Mouse (Mus musculus) ovary, adult 18-20 months (tissue): ENCODE measurements around the gene Fam69a.
A peak's percentile ranks its signal among the peaks of the same experiment; 100 is the strongest.
"Not testable (repeated sequence)": the region's sequence is repeated elsewhere in the genome, so short reads cannot be mapped to it uniquely, and the experiment has no call there.

Source experiments
- DNase-seq: peaks from one replicate; pipeline ENCODE4 v3.0.0; 2022; ENCODE audit warnings: low spot score, mixed read lengths

Gene Fam69a

GRCm38 (mm10) chr5:107986967-107987834 lies at the start of gene Fam69a:
Gene Fam69a (minus strand): TSS chr5:107987085.
- DNase-seq = peak; percentile 74

DNA sequence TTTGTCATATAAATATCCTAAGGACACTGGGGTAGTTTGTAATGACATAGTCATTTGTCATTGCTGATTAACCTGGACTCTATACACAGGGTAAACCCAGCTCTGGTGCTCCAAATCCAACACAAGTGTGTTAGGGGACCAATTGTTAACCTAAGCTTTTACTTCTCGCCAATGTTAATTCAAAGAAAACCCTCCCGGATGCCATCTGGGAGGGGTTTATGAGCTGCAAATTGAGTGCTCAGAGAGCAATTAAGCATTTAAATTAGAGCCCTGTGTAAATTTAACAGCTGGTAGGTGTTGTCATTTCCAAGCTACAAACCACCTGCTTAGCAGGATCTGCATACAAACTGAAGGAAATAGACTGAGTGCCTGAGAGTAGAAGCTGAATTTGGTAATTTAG lies 48.6 kb upstream of the Fam69a start:
- DNase-seq = no peak

DNA sequence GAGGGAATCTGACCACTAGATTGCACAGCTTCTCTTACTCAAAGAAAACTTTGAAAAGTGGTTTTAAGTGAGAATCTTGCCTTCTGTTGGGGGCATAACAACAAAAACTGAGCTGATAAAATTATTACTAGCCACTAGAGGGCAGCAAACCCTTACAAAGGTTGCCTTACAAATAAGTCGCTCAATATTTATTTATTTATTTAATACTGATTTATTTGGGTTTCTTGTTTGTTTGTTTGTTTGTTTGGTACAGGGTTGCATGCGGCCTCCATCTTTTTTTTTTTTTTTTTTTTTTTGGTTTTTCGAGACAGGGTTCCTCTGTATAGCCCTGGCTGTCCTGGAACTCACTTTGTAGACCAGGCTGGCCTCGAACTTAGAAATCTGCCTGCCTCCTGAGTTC lies 47.3 kb upstream of the Fam69a start:
- DNase-seq = no peak

- DNase-seq = no peak
These were observed 44.4 kb upstream of the Fam69a start for GRCm38 (mm10) chr5:108031267-108031666.

GRCm38 (mm10) chr5:108029968-108030367 lies 43.1 kb upstream of the Fam69a start:
- no peak for DNase-seq

GRCm38 (mm10) chr5:108028797-108029536 lies 42.1 kb upstream of the Fam69a start:
- not testable (repeated sequence) for DNase-seq

GRCm38 (mm10) chr5:108028230-108028629 lies 41.3 kb upstream of the Fam69a start:
- DNase-seq = no peak

DNA sequence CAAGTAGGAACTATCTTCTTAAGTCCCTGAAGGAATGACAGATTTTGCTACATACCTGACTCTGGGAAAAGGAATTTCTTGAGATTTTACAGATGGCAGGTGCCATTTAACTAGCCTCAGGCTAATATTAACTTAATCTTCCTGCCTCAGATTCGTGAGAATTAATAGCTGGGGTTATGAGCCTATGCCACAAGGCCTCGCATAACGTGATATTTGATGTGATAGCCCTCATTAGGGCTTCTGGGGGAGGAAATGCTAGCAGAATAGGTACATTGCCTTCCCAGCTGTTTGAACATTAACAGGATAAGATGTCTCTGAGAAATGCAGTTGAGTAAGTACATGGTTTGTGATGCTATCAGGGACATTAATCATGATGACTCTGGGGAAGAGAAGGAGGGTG lies 34.5 kb upstream of the Fam69a start:
- no peak for DNase-seq

DNA sequence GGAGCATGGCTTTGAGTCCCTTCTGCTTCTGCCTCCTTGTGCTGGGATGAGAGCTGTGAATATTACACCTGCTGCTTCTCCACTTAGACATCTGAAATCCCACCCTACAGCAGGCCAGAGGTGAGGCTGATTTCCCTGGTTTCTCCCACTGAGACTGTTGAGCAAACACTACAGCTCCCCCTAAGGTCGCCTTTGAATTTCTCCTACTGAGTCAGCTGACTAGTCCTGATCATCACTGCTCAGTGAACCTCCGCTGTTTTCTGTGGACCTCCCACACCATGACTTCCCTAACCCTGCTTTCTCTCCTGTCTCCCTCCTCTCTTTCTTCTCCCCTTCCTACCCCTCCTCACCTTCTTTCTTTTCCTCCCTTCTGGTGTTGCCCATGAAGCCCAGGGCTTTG lies 32.5 kb upstream of the Fam69a start:
- no peak for DNase-seq

- DNase-seq = no peak
These were observed 30.3 kb upstream of the Fam69a start for GRCm38 (mm10) chr5:108017232-108017631.

DNA sequence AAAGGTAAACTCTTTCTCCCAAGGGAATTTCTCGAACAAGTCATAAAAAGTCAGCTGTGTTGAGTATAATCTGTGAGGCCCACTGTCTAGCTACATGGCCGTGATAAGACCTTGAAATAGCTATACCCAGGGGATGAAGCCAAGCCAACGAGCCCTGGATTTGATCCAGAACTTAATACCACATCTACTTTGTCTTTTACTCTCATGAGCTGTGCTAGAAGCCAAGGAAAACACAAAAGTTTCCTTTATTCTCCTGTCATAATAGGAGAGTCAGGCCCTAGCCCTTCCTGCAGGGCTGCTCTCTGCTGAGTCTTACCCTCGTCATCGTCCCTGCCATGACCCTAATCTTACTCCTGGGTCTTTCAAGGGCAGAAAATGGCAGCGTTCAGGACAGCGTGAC lies 28.5 kb upstream of the Fam69a start:
- no peak for DNase-seq

DNA sequence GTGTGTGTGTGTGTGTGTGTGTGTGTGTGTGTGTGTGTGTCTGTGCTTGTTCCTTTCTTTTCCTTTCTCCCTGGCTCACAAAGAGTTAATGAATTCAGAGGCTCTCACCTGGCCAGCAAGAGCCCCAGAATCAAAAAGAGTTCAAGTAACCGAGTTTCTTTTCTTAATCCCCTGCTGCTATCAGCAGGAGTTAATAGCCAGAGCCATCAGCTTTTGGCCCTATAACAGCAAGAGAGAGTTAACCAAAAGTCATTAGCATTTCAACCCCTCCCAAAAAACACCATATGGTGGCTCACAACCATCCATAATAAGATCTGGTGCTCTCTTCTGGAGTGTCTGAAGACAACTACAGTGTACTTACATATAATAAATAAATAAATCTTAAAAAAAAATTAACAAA lies 27.3 kb upstream of the Fam69a start:
- no peak for DNase-seq

GRCm38 (mm10) chr5:108009721-108010120 lies 22.8 kb upstream of the Fam69a start:
- DNase-seq = no peak

- DNase-seq = no peak
These were observed 18.2 kb upstream of the Fam69a start for GRCm38 (mm10) chr5:108005134-108005533.

GRCm38 (mm10) chr5:108002734-108003133 lies 15.8 kb upstream of the Fam69a start:
- no peak for DNase-seq

- peak; percentile 17 for DNase-seq
These were observed 14.1 kb upstream of the Fam69a start for GRCm38 (mm10) chr5:108000776-108001548.

GRCm38 (mm10) chr5:107997717-107998116 lies 10.8 kb upstream of the Fam69a start:
- DNase-seq = no peak

- no peak for DNase-seq
These were observed 9.1 kb upstream of the Fam69a start for GRCm38 (mm10) chr5:107995936-107996335.

DNA sequence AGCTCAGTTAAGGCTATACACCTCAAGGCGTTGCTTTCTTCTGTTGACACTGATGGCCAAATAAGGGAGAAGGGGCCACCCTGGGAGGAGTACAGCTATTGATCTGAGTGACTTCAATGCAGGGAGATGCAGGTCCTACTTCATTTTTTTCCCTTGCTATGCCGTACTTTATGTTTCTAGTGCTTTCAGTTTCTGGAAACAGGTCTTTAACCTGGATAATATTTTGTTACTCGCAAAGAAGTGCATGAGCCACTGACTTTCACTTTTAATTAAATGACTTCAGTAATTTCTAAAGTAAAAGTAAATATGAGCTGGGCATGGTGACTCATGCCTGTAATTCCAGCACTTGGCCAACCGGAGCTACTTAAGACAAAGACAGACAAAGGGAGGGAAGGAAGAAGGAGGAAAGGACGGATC lies 958 bp upstream of the Fam69a start:
- DNase-seq = no peak

DNA sequence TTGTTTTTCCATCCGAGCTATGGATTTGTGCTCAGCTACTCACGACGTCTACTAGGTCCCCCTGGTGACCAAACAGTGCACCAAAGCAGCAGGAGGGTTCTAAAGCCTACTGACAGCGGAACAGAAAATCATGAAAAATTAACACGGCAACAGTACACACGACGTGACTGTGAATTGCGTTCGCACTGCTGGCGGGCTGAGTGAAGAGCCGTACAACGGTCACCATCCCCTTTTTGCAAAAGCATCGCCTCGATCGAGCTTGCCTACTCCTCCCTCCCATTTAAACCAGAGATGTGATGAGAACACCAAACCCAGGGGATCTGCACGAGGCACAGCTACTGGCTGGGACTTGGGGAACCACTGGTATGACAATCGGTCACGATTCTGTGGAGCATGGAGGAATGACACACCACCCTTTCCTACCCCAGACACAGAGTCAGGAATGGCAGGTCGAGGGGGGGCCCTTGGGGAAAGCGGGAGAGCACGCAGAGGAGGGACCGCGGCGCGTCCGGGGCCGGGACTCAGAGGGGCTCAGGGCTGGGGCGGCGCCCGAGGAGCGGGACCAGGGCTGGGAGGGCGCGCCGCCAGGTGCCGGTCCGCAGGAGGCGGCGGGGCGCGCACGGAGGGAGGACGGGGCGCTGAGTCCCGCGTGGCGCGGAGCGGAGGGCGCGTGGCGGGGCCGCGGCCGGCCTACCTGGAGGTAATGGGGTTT lies 474 bp downstream of the Fam69a start:
- DNase-seq = peak; percentile 23

GRCm38 (mm10) chr5:107983946-107984345 lies 2.9 kb downstream of the Fam69a start:
- DNase-seq = no peak

- no peak for DNase-seq
These were observed 4.9 kb downstream of the Fam69a start for GRCm38 (mm10) chr5:107982016-107982415.
